Mouse (Mus musculus) heart, adult 9 months (tissue): ENCODE measurements around the gene Pcyox1.
A peak's percentile ranks its signal among the peaks of the same experiment; 100 is the strongest.
"Not testable (repeated sequence)": the region's sequence is repeated elsewhere in the genome, so short reads cannot be mapped to it uniquely, and the experiment has no call there.

Experiments
- DNase-seq, 2 experiments: peaks; one replicate each; pipeline ENCODE4 v3.0.0; 2022; ENCODE audit warnings: low spot score in 2 of 2

Gene Pcyox1

GRCm38 (mm10) chr6:86366125-86366852, 30.7 kb downstream of the Pcyox1 start:
- peak; percentile 19 to 43 for DNase-seq

- DNase-seq = peak; percentile 89 to 92
Measured at GRCm38 (mm10) chr6:86365371-86366124, 31.4 kb downstream of the Pcyox1 start, which contains the start of gene Fam136a. Fam136a (plus strand) TSS chr6:86365646.

- DNase-seq = peak; percentile 49 to 63
Measured at GRCm38 (mm10) chr6:86364442-86365141, 32.4 kb downstream of the Pcyox1 start.

- DNase-seq = no peak
Measured at GRCm38 (mm10) chr6:86361373-86361772, 35.6 kb downstream of the Pcyox1 start.

GRCm38 (mm10) chr6:86360691-86361090, 36.3 kb downstream of the Pcyox1 start:
- no peak for DNase-seq

- no peak for DNase-seq
Measured at GRCm38 (mm10) chr6:86356956-86357355, 40.0 kb downstream of the Pcyox1 start.

- DNase-seq = no peak
Measured at GRCm38 (mm10) chr6:86354948-86355347, 42.0 kb downstream of the Pcyox1 start.

GRCm38 (mm10) chr6:86349257-86349656, 47.7 kb downstream of the Pcyox1 start:
- no peak for DNase-seq

GRCm38 (mm10) chr6:86346063-86346462, 50.9 kb downstream of the Pcyox1 start:
- no peak for DNase-seq

- no peak for DNase-seq
Measured at GRCm38 (mm10) chr6:86343656-86344055, 53.3 kb downstream of the Pcyox1 start.

- DNase-seq = not testable (repeated sequence)
Measured at GRCm38 (mm10) chr6:86336340-86336739, 60.6 kb downstream of the Pcyox1 start.
